Mouse (Mus musculus) left cerebral cortex, postnatal 10 days (tissue): ENCODE results near the gene Krt42. TPM values are rescaled to one million over a fixed set of nuclear protein-coding genes. Genes with fewer than 3 reads are reported as not detected.

ENCODE experiments used
- DNase-seq, 2 experiments: peaks; one replicate each; pipeline ENCODE4 v3.0.0; 2021 to 2022; ENCODE audit warnings: low spot score in 2 of 2, mixed read lengths in 1 of 2; ENCODE audit errors: extremely low spot score in 1 of 2
- intact Hi-C: fragments of 180-260 bp; cut with DNase I; formaldehyde crosslinking; loops from one replicate; pipeline ENCODE4 v1.15.1; 2025
- total RNA-seq, 2 experiments: library from RNA; stranded (reverse); gene quantifications; 2 replicates each; pipeline ENCODE4 v1.2.3; 2021

Krt42 gene
- total RNA-seq, 2 experiments from 2014 or later, result not detected

- DNase-seq, result no peak
These were observed 47.9 kb downstream of the Krt42 start for GRCm38 (mm10) chr11:100221741-100222140.

GRCm38 (mm10) chr11:100219304-100219703 lies 50.4 kb downstream of the Krt42 start:
- intact Hi-C loops, result no loop called here
- DNase-seq, result no peak

More at GRCm38 (mm10) chr11:100221741-100222140, 47.9 kb downstream of the Krt42 start:
- intact Hi-C loops, result no loop called here

Other genes with a start within 250 kb of the Krt42 start
- not detected for gene Krt33b, start 240.0 kb downstream of the Krt42 start, total RNA-seq
- not detected for gene Krt34, start 228.3 kb downstream of the Krt42 start, total RNA-seq
- not detected for gene Krt31, start 219.3 kb downstream of the Krt42 start, total RNA-seq
- not detected for gene Krt32, start 181.6 kb downstream of the Krt42 start, total RNA-seq
- not detected for gene Krt35, start 173.6 kb downstream of the Krt42 start, total RNA-seq
- gene Krt36, start 164.2 kb downstream of the Krt42 start, total RNA-seq, result not detected
- gene Krt13, start 148.3 kb downstream of the Krt42 start, total RNA-seq, result not detected
- not detected for gene Krt15, start 133.9 kb downstream of the Krt42 start, total RNA-seq
- 1 to 10 TPM in 1 of 2 experiments, under 1 TPM in 1; 0.73 to 1.1 TPM for gene Krt19, start 121.2 kb downstream of the Krt42 start, total RNA-seq
- 1 to 10 TPM; 1.7 to 2.2 TPM for gene Krt9, start 76.6 kb downstream of the Krt42 start, total RNA-seq
- gene Krt14, start 62.3 kb downstream of the Krt42 start, total RNA-seq, result not detected
- gene Krt16, start 21.0 kb downstream of the Krt42 start, total RNA-seq, result not detected
- gene Krt17, start 8.8 kb downstream of the Krt42 start, total RNA-seq, result not detected
- gene Eif1, start 50.0 kb upstream of the Krt42 start, total RNA-seq, result 100 to 1,000 TPM; 770 to 774 TPM
- gene Gast, start 64.5 kb upstream of the Krt42 start, total RNA-seq, result not detected
- gene Hap1, start 86.3 kb upstream of the Krt42 start, total RNA-seq, result 100 to 1,000 TPM; 109 to 139 TPM
- 10 to 100 TPM; 46.3 to 49.9 TPM for gene Jup, start 127.9 kb upstream of the Krt42 start, total RNA-seq
- 1 to 10 TPM; 6.7 to 7.1 TPM for gene P3h4, start 145.0 kb upstream of the Krt42 start, total RNA-seq
- 10 to 100 TPM; 12.2 to 13.1 TPM for gene Fkbp10, start 145.8 kb upstream of the Krt42 start, total RNA-seq
- gene Nt5c3b, start 171.9 kb upstream of the Krt42 start, total RNA-seq, result 10 to 100 TPM; 71.4 to 77.1 TPM
- 1 to 10 TPM; 1.6 to 1.9 TPM for gene Klhl10, start 172.0 kb upstream of the Krt42 start, total RNA-seq
- gene Klhl11, start 202.9 kb upstream of the Krt42 start, total RNA-seq, result 10 to 100 TPM; 64.3 to 67.2 TPM